Mouse (Mus musculus) ES-Bruce4 (cell line): ENCODE measurements around the gene Oxtr.

ENCODE experiments used
- CTCF ChIP-seq: IDR thresholded peaks from one replicate; pipeline ENCODE4 v1.8.1; 2011; ENCODE audit warnings: low read depth, low read length
- POLR2A ChIP-seq: IDR thresholded peaks from one replicate; pipeline ENCODE4 v1.8.1; 2011; ENCODE audit warnings: low read length; ENCODE audit not compliant: insufficient read depth

GRCm38 (mm10) chr6:112509590-112510131, 19.9 kb upstream of the Oxtr start:
- no peak for TF ChIP-seq POLR2A
- TF ChIP-seq CTCF = no peak
